Mouse (Mus musculus): ENCODE measurements at regions not wholly inside any gene's neighbourhood (a gene's known extent, or its start where the extent isn't known, plus 50 kb on each side); places are given as distances from the start of the nearest gene placed in this dataset.

DNA sequence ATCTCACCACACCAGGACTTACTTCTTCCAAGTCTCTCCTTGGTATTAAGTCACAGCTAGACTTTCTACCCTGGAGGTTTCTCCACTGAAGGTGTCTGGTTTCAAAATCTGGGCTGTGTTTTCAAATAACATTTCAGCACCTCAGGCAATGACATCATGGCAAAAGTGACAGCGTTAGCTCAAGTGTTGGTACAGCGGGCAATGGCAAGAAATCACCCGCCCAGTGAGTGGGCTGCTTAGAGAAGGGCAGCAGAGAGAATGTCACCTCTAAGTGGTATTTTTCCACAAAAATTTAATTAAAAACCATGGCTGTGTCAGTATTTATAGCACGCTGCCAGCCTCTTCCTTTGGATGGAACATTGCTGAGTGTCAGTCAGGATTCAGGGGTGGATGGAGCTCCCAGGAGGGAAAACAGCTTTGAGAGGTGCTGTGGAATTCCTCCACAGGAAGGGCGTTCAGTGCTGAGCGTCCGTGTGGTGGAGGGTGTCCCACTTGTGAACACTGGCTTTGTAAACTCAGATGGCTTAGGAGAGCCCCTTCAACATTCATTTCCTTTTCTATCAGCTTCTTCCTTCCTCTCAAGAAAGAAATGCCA is 141.5 kb downstream of the Gas1 start:
- TF ChIP-seq POLR2A (IDR thresholded peaks at IDR 0.05; ENCODE audit: extremely low read depth, insufficient read depth, low read length) (no peak), CTCF (IDR thresholded peaks at IDR 0.05; ENCODE audit: low read depth, low read length) (no peak)

Measured in liver, adult 2 months (tissue).